Mouse (Mus musculus) neural tube, embryonic 10.5 days (tissue): ENCODE measurements around the gene Fam180a.
"Not testable (repeated sequence)": the region's sequence is repeated elsewhere in the genome, so short reads cannot be mapped to it uniquely, and the experiment has no call there.

Experiments
- DNase-seq: peaks from one replicate; pipeline ENCODE4 v3.0.0-alpha.2; 2017; ENCODE audit warnings: low spot score; ENCODE audit errors: extremely low spot score

The Fam180a gene

GRCm38 (mm10) chr6:35326111-35326515 is at the start of gene Fam180a:
Fam180a (minus strand) TSS chr6:35326141.
- DNase-seq, result no peak

- DNase-seq, result no peak
Measured at GRCm38 (mm10) chr6:35374052-35374451, 48.1 kb upstream of the Fam180a start.

GRCm38 (mm10) chr6:35370356-35370755 is 44.4 kb upstream of the Fam180a start:
- DNase-seq, result no peak

DNA sequence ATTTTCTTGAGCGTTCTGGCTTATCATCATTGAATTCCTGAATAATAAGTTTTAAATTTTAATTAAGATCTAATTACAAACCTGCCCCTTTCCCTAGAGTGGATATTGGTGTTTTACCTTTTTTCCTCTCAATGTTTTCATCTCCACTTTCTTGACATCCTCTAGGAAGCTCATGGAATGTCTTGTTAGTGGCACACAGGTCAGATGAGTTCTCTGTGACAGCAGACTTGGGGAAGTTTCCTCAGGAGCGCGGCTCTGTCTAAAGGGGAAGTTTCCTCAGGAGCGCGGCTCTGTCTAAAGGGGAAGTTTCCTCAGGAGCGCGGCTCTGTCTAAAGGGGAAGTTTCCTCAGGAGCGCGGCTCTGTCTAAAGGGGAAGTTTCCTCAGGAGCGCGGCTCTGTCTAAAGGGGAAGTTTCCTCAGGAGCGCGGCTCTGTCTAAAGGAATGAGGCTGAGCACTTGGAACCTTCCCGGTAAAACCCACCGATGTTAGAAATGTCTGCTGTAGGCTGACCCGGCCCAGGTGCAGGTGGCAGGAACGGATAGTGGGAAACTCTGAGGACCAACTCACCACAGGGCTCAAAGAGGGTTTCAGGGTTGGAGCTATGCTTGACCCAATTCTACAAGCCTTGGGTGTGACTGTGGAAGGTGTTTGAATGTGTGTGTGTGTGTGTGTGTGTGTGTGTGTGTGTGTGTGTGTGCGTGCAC is 43.8 kb upstream of the Fam180a start:
- not testable (repeated sequence) for DNase-seq

DNA sequence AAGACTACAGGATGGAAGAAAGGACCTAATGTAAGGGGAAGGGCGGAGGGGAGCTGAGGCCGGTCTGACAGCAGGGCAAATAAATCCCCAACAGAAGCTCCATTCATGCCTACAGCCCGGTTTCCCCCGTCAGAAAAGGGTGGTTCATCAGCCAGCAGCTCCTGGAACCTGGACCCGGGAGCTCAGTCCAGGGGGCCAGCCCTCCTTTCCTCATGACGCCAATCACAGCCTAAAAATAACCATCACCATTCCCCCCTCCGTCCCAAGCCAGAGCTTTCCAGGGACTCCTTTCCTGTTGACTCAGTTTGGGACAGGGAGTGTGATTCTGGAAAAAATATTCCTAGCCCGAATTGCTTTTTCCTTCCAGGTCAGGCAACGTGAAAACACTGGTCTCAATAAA is 36.7 kb upstream of the Fam180a start:
- DNase-seq, result no peak

DNA sequence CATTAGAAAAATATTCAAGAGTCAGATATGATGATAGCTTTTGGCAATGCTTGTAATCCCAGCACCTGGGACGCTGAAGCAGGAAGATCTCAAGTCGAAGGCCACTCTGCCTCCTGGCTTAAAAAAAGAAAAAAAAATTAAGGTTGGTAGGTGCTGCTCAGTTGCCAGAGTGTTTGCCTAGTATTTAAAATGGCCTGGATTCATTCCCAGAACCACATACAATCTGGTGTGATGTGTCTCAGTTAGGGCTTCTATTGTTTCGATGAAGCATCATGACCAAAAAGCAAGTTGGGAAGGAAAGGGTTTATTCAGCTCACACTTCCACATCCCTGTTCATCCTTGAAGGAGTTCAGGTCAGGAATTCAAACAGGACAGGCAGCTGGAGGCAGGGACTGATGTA is 29.4 kb upstream of the Fam180a start:
- DNase-seq, result no peak

- DNase-seq, result peak; percentile 54
Measured at GRCm38 (mm10) chr6:35354622-35354998, 28.7 kb upstream of the Fam180a start.

DNA sequence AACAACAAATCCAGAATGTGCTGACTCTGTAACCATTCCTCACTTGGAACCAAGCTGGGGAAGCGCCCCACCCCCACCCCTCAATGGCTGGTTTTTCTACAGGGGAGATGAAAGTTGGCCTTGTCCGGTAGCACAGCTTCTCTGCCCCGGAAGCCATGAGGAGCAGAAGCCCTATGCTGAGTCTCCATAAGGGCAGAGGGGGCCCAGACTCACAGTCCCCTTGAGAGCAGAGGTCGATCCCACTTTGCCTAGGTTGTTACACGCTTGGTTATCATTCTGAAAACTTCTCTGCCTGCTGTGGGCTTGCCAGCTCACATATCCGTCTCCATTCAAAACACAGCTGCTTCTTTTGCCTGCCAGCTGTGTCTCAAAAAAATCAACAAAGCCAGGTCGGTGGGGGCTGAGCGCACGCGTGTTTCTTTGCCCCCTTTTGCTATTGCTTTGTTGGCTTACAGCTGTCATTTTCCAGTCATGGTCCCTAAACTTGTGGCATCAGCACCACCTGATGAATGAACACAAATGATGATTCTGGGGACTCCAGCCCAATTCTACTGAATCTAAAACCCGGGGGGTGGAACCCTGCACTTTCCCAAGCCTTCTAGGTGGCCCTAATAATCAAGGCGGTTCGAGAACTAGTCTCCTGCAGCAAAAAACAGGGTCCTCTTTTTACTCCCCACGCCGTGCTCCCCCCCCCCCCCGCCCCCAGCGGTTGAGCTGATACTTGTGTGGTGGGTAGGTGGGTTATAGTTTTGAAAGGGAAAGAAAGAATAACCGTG is 28.1 kb upstream of the Fam180a start:
- peak; percentile 55 for DNase-seq

DNA sequence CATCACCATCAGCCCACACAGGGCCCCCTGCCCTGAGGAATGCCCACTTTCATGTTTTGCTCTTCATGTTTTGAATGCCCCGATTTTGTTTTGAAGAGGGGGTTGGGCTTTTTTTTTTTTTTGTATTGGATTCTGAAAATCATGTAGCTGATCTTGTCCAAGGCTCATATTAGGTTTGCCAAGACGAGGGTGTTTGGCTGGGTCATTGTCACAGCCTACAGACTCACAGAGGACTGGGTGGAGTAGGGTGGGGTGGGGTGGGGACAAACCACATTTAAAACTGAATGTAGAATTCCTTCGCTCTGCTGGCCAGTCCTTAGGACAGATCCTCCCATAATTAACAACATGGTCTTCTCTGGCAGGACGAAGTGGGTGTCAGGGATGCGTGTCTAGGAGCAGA is 27.5 kb upstream of the Fam180a start:
- no peak for DNase-seq

DNA sequence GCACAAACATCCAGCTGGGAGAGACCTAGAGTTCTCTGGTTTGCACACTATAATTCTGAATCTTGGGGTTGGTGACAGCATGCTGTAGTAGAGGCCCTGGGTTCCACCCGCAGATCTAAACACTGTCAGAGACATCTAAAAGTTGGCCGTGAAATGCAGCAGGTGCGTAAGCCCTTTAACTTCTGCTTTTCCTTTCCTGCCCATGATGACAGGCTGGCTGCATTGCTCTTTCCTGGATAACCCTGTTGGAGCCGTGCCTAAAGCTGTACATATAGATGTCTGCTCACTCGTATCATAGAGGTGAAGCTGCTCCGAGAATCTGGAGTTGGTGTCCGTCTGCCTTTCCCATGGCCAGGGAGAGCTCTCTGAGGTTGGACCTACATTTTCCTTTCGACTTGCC is 26.9 kb upstream of the Fam180a start:
- no peak for DNase-seq

- DNase-seq, result no peak
Measured at GRCm38 (mm10) chr6:35351826-35352225, 25.9 kb upstream of the Fam180a start.

DNA sequence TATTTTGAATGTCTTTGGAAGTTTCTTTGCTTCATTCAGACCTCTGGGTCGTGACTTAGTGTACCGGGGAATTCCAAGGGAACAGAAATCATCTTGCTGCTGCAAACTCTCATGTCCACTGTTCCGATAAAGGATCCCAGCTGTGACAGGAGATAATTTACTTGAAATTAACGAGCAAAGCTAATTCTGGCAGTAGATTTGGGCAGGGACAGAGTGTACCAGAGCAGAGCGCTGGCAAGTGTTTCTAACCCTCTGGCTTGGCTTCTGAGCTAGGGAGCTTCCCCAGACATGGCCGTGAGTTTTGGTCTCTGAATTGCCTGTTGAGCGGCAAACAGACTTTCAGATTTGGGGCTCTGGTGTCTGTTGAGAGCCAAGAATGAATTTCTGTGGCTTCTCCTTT is 23.8 kb upstream of the Fam180a start:
- no peak for DNase-seq

GRCm38 (mm10) chr6:35338640-35339039 is 12.7 kb upstream of the Fam180a start:
- no peak for DNase-seq

DNA sequence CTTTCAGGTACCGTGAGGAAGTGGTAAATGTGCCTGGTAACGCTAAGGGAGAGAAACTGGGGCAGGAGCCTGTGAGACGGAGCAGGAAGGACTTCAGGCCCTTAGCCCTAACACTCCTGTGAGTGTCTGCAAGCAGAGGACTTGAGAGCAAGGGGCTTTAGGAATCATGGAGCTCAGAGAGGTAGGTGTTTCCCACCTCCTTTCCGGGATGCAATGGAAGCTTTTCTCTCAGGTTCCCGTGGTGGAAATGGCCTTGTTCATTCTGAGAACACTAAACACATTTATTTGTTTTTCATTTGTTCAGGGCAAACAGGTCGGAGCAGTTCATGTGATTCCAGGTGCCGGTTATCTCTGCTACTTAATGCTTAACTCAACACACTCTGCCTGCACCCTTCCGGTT is 11.9 kb upstream of the Fam180a start:
- DNase-seq, result no peak

DNA sequence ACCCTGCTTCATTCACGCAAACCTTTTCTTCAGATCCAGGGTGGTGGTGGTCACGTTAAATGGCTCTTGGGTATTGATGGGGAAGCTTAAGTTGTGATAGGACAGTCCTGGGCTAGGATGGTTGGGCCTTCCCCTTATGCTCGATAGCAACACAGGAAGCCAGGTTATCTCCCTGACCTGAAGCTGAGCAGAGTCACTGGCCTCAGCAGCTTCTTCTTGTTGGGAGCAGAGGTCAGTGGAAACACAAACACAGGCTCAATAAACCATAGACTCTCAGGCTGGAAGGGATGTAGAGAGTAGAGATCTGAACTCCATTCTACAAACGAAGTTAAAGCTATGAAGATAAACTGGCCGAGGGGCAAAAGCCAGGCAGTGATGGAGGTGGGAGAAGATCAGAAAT is 9.5 kb upstream of the Fam180a start:
- no peak for DNase-seq

- DNase-seq, result no peak
Measured at GRCm38 (mm10) chr6:35334278-35334677, 8.3 kb upstream of the Fam180a start.

GRCm38 (mm10) chr6:35333632-35334031 is 7.7 kb upstream of the Fam180a start:
- no peak for DNase-seq

- no peak for DNase-seq
Measured at GRCm38 (mm10) chr6:35330834-35331233, 4.9 kb upstream of the Fam180a start.

DNA sequence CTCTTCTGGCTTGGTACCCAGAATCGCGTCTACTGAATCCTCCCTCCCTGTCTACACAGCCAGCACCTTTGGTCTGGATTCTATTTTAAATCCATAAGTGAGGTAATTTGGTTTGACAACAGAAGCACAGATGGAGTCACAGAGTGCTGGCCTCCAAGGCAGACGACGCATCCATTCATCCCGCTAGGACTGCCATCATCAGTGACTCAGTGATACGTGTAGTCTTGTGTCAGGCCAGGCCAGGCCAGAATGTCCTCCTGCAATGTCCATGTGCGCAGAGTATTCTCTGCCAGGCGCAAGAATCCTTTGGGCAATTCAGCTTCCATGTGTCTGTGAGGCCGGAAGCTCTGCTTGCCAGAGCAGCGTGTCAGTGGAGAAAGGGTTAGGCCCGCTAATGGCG is 4.0 kb upstream of the Fam180a start:
- DNase-seq, result no peak

GRCm38 (mm10) chr6:35324306-35324705 is 1.6 kb downstream of the Fam180a start:
- DNase-seq, result no peak

GRCm38 (mm10) chr6:35323046-35323445 is 2.9 kb downstream of the Fam180a start:
- DNase-seq, result no peak

DNA sequence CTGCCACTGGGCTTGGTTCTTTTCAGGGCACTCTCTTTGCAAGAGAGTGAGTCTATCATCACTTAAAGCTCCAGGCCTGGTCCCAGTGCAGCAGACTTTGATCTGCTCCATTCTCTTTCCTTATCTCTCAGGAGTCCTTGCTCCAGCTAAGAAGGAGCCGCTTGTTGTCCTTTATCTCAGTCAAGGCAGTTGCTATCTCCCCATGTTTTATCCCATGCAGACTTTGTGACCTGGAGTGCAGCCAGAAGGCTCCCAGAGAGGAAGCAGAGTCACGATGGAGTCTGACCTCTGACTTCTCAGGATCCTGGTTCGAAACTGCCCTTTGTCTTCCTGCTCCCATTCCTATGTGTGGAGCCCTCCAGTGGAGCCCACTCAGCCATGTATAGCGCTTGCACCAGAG is 4.8 kb downstream of the Fam180a start:
- DNase-seq, result no peak

DNA sequence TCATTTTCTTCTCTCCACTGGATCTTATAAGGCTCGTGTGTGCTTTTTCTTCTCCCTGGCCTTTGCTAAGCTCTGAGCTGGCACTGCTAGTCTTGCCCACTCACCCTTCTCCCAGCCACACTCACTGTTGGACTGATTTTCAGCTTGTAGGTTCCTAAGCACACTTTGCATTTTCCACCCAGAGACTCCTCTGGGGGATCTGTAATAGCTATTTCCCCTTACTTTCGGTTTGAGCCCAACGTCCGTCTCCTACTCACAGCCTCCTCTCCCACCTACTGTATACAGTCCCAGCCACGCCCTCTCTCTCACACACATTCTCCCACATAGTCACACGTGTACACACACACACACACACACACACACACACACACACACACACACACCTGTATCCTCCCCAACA is 6.1 kb downstream of the Fam180a start:
- DNase-seq, result no peak
